Mouse (Mus musculus) myocyte (in vitro differentiated cells): ENCODE data around the gene Pitpnm3.

ENCODE experiments used
- E2F4 ChIP-seq: IDR thresholded peaks from one replicate; pipeline ENCODE4 v1.6.1; 2011; ENCODE audit warnings: mild to moderate bottlenecking, control low read depth, moderate library complexity; ENCODE audit not compliant: insufficient read depth
- MAX ChIP-seq: IDR thresholded peaks from one replicate; pipeline ENCODE4 v1.6.1; 2011; ENCODE audit warnings: low read depth, mild to moderate bottlenecking, control low read depth
- MYOD1 ChIP-seq, 3 experiments: IDR thresholded peaks; one replicate each; pipeline ENCODE4 v1.6.1; 2011; ENCODE audit warnings: control low read depth in 2 of 3, low read depth in 2 of 3, mild to moderate bottlenecking in 2 of 3, moderate library complexity in 1 of 3; ENCODE audit not compliant: insufficient read length in 2 of 3, control insufficient read depth in 1 of 3
- MYOG ChIP-seq, 3 experiments: IDR thresholded peaks; one replicate each; pipeline ENCODE4 v1.6.1; 2011; ENCODE audit warnings: control low read depth in 2 of 3, low read depth in 2 of 3, mild to moderate bottlenecking in 2 of 3; ENCODE audit not compliant: insufficient read length in 2 of 3, control insufficient read depth in 1 of 3, insufficient read depth in 1 of 3
- POLR2A ChIP-seq: IDR thresholded peaks from one replicate; pipeline ENCODE4 v1.6.1; 2011; ENCODE audit warnings: low read depth, mild to moderate bottlenecking, control low read depth, moderate library complexity; ENCODE audit not compliant: insufficient read length
- SRF ChIP-seq: IDR thresholded peaks from one replicate; pipeline ENCODE4 v1.6.1; 2011; ENCODE audit warnings: low read depth; ENCODE audit not compliant: control insufficient read depth, insufficient read length
- USF1 ChIP-seq: IDR thresholded peaks from one replicate; pipeline ENCODE4 v1.6.1; 2011; ENCODE audit warnings: low read depth, mild to moderate bottlenecking, control low read depth, moderate library complexity

DNA sequence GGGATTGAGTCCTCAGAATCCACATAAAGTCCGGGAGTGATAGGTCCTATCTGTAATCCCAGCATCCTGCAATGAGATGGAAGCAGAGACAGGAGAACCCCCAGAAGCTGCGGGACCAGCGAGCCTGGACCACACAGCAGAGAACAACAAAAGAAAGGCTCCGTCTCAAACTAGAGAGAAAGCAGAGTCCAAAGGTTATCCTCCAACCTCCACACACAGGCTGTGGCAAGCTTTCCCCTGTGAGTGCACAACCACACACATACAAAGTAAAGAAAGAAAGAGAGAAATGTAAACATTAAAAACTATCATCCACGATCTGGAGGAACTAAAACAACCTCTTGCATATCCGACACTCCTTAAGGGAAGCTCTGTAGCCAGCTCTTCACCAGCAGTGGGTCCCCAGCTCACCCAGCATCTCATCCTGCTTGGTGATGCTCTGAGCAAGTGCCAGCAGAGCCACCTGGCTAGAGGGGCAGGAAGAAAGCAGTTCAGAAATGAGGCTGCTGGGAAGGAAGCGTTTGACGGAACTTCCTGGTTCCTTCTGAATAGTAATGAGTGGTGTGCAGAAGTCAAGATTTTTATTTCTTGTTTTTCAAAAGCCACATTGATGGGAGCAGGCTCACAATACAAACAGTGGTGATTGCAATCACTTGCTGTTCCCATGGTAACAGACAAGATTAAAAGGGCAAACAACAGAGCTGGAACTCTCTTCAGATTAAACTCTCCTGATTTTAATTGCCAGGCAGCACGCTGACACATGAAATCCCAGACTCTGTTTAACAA lies 124.4 kb downstream of the Pitpnm3 start:
- TF ChIP-seq SRF (no peak), MAX (no peak), USF1 (no peak), POLR2A (no peak), MYOD1 (IDR thresholded peaks at IDR 0.05; ENCODE audit: control insufficient read depth in 1 of 3, insufficient read length in 2 of 3, low read depth in 2 of 3) (no peak), E2F4 (no peak), MYOG (IDR thresholded peaks at IDR 0.05; ENCODE audit: control insufficient read depth in 1 of 3, insufficient read depth in 1 of 3, insufficient read length in 2 of 3, low read depth in 2 of 3) (no peak)
